Mouse (Mus musculus) Muller cell, postnatal 12 days (primary cell): ENCODE data around the gene Nppb.

Source experiments
- DNase-seq: peaks from one replicate; pipeline ENCODE4 v3.0.0-alpha.2; 2015; ENCODE audit errors: inconsistent ontology term

Nppb gene

DNA sequence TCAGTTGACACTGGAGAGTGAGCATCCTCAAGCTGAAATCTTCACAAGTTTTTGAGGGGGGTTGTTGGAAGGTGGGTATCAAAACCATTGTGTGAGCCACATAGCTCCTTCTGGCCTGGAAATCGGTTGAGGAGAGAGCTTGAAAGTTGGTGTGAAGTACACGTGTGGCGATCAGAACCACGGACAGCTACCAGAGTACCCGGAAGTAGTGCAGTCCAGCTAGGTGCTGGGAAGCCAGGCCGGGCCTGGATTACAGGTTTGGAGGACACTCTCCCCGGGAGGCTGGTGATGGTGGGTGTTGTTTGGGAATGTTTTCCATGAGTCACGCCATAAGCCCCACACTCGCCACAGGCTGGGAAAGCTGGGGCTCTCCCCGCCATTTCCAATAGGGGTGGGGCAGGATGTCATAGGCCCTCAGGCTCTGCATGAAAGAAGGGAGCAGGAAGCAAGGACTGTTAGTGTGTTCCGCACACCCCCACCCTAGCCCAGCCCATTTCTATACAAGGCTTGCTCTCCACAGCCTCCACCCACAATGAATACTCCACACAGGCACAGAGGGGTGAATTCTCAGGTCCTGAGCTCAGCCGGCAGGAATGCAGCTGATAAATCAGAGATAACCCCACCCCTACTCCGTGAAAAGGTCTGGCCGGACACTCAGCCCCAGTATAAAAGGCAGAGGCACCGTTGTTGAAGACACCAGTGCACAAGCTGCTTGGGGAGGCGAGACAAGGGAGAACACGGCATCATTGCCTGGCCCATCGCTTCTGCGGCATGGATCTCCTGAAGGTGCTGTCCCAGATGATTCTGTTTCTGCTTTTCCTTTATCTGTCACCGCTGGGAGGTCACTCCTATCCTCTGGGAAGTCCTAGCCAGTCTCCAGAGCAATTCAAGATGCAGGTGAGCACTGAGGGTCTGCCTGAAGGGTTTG is at the start of gene Nppb:
Nppb (plus strand) TSS at position 584 of the 928 bp plus-strand sequence.
- peak; percentile 42 for DNase-seq

GRCm38 (mm10) chr4:147935904-147936303 is 49.7 kb upstream of the Nppb start:
- DNase-seq, result no peak

DNA sequence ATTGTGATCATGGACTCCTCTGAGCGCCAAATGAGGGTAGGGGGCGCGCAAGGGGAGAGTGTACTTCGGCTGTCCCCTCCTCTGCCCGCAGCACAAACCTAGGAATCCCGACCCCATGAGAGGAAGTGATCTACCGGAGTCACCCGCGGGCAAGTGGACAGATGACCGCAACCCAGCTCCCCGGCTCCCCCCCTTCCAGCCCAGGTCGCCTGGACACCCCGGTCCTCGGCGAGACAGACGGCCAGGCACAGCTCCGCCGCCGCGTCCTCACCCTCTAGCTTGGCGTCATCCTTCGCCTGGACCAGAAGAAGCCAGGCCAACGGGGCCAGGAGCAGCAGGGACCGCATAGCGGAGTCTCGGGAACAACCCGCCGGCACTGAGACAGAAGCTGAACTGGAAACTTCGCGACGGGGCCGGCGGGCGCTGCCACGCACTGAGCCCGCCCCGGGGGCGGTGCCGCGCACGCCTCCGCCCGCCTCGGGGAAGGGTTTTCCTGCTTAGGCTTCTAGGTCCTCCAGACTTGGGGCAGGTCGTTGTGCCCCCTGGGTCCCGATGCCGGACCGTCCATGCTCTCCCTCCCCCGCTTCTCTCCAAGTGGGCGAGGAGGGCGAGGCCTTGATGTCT is 49.1 kb upstream of the Nppb start, which contains the start of gene Plod1:
Plod1 (minus strand) TSS at position 437 of the 624 bp plus-strand sequence.
- DNase-seq, result peak; percentile 87

GRCm38 (mm10) chr4:147937021-147937420 is 48.6 kb upstream of the Nppb start:
- DNase-seq, result no peak

- no peak for DNase-seq
Measured at GRCm38 (mm10) chr4:147937486-147937885, 48.1 kb upstream of the Nppb start.

- no peak for DNase-seq
Measured at GRCm38 (mm10) chr4:147938148-147939096, 47.2 kb upstream of the Nppb start.

- peak; percentile 79 for DNase-seq
Measured at GRCm38 (mm10) chr4:147940111-147940510, 45.5 kb upstream of the Nppb start.

- peak; percentile 91 for DNase-seq
Measured at GRCm38 (mm10) chr4:147940576-147941044, 45.0 kb upstream of the Nppb start, which contains the start of gene 2510039O18Rik. Gene 2510039O18Rik, plus strand, starts transcription at chr4:147940895.

GRCm38 (mm10) chr4:147941045-147942020 is 44.3 kb upstream of the Nppb start:
- peak; percentile 22 for DNase-seq

DNA sequence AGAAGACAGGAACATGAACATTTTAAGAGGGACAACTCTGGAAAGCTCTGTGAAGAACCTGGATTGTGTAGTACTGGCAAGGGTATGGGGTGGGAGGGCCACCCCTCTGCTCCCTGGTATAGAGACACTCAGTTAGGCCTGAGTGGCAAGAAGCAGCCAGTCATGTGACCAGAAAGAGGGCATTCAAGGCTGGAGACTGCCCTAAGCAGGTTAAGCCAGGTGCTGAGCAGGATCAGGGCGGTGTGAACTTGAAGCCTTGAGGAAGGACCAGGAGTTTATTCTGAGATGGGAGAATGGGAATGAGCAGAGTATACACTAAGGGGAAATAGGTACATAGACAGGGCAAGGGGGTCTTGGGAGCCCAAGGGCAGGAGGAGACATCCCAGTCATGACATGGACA is 42.6 kb upstream of the Nppb start:
- DNase-seq, result no peak

DNA sequence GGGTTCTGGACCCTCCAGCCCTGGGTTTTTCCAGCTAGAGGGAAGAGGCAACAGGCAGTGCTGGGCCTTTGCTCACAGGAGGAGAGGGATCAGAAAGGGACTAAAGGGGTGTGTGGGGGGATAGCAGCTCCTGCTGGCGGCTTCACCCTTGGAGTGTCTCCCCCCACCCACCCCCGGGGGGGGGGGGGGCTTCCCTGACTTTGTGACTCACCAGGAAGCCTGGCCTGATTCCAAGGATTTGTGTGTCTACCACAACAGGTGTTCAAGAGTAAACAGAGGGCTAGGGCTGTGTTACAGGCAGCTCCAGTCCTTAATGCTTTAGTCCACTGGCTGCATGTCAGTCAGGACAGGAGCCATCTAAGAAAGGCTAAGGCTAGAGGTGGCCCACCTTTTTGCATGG is 38.1 kb upstream of the Nppb start:
- no peak for DNase-seq

DNA sequence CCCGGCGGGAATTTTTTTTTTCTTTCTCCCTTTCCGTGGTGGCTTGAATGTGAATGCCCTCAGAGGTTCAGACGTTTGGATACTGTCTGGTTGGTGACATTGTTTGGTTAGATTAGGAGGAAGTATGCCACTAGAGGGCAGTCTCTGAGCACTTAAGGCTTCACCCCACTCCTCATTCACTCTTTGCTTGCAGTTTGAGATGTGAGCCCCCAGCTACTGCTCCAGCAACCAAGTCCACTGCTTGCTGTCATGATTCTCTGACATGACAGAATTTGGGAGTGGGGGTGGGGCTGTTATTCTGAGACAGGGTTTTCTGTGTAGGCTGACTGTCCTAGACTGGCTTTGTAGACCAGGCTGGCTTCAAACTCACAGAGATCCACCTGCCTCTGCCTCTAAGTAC is 32.0 kb upstream of the Nppb start:
- no peak for DNase-seq

- no peak for DNase-seq
Measured at GRCm38 (mm10) chr4:147957141-147957540, 28.4 kb upstream of the Nppb start.

DNA sequence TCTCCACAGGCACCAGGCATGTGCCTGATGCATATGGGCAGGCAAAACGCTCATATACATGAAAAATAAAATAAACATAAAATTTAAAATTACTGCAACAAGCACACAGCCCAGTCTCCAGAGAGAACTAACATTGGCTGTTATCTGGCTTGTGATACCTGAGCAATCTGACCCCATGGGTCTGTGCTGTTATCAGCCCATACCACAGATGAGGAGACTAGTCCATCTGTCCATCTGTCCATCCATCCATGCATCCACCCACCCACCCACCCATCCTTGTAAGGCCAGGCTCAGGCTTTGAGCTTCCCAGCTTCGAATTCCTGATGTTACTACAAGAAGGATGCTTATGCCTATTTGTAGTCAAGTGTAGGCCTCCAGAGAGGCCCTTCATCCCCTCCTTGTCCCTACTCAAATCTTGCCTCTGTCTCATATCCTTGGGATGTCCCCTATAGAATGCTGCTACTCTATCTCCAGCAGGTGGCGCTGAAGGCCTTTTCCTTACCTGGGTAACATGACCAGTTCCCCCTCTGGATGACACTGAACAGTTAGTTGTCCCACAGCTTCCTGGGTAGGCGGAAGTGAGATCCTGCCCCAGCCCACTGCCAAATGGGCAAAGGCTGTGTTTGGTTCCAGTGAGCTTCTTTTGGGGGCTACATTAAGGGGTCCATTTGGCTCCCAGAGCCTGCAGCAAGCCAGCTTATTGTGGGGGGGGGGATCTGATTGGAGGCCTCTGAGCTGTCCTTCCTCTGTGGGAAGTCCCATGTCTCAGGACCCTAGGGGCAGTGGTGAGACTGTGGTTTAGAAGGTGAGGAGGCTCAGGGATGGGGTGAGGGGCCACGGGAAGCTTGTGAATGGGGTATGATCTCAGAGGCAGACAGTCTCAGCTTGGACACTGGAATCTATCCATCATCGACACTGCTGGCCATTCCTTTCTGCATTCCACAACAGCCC is 25.4 kb upstream of the Nppb start:
- DNase-seq, result peak; percentile 54

DNA sequence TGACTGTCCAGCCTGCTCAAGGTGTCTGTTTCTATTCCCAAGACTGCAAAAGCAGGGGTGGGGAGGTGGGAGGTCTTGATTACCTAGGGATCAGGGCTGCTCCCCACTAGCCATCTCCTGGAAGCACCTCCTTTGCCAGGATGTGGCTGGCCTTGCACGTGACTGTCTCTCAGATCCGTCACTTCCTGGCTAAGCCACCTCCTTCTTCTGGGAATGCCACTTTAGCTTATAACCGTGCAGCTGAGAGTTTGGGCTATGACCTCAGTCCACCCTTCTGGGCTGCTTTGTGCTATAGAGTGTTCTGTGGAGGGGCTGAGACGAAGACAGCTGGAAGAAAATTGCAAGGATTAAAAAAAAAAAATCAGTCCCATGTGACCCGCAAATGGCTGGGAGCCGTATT is 22.8 kb upstream of the Nppb start:
- DNase-seq, result no peak

DNA sequence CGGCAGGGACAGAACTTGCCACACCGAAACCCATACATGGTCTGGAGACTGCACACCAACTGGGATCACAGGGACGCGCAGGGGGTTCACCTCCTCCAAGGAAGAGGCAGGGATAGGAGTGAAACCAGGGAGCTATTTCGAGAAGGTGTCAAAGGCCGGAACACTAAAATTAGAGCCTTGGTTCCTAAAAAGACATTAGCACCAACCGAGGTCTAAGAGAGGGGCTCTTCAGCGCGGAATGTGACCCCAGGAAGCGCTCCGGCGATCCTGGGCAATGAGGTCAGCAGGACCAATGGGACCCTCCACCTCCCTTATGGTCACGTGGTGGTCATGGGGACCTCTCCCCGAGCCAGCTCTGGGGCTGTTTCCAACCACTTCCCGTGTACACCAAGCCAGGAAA is 22.0 kb upstream of the Nppb start:
- no peak for DNase-seq

DNA sequence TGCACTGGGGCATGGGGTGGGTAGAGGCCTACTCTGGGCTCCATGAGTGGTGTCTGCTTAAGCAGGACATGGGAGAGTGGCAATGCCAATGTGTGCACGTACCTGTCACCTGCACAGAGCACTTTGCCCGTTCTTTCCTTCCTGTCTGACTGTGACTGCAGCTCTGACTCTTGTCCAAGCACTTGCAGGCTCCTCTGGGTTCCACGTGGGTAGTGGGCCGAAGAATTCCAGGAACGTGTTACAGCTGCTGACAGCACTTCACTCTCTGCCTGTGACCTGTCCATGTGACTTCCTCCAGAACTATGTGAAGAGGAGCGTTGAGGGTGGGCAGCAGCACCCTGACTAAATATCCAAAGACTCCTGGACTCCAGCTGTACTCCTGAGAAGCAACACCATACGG is 19.9 kb upstream of the Nppb start:
- no peak for DNase-seq

DNA sequence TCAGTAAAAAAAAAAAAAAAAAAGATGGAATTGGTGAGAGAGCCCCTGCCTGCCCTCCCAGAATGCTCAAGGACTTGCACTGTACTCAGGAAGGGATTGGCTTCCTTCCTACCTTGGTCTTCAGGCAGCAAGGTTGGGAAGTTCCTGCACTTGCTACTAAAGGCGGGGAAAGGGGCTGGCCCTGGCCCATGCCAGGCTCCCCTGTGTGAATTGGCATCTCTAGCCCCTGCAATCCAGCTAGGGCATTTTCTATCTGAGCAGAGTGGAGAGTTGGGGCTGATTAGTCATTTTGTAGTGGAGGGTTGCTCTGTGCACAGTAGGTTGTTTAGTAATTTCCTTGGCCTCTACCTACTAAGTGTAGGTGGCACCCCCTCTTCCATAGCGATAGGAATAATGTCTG is 16.8 kb upstream of the Nppb start:
- DNase-seq, result no peak

DNA sequence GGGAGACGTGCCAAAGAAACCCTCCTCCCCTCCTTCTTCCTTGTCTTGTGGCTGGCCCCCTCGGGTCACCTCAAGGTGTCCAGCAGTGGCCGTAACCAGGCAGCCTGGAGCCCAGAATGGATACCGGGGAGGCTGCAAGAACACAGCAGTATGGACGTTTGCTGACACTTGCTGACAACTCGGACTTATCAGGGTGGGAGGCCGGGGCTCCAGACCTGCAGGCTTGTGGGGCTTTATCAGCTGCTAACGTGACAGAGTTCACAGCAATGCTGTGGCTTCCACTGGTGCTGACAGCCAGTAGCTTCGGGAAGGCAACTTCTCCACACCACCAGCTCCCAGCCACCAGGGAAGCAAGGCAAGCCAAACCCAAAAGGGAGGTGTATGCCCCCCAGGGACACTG is 16.3 kb upstream of the Nppb start:
- DNase-seq, result no peak
